Mouse (Mus musculus) erythroblast, embryonic 14.5 days (primary cell): ENCODE results near the gene Nudcd3.

Experiments
- GATA1 ChIP-seq: IDR thresholded peaks from 2 replicates; pipeline ENCODE4 v1.6.1; 2012; ENCODE audit warnings: low read length, inconsistent platforms, mixed read lengths
- TAL1 ChIP-seq: IDR thresholded peaks from 3 replicates; pipeline ENCODE4 v1.6.1; 2012; ENCODE audit warnings: low read length, inconsistent platforms, mixed read lengths

GRCm38 (mm10) chr11:6218189-6218896 is 18.1 kb upstream of the Nudcd3 start:
- no peak for TF ChIP-seq TAL1
- no peak for TF ChIP-seq GATA1
